Mouse (Mus musculus) testis, adult 2 months (tissue): Measurements from ENCODE around the gene Anapc13.

Source experiments
- CTCF ChIP-seq: fragments of 200-500 bp; IDR thresholded peaks from 2 replicates; pipeline ENCODE4 v1.5.1; 2012; ENCODE audit warnings: low read depth, mild to moderate bottlenecking, inconsistent platforms, low read length, moderate library complexity; ENCODE audit not compliant: control insufficient read depth, insufficient read depth, insufficient replicate concordance
- POLR2A ChIP-seq: fragments of 200-500 bp; IDR thresholded peaks from 2 replicates; pipeline ENCODE4 v1.6.1; 2012; ENCODE audit warnings: low read depth, mild to moderate bottlenecking, inconsistent platforms, low read length, moderate library complexity; ENCODE audit not compliant: control insufficient read depth

DNA sequence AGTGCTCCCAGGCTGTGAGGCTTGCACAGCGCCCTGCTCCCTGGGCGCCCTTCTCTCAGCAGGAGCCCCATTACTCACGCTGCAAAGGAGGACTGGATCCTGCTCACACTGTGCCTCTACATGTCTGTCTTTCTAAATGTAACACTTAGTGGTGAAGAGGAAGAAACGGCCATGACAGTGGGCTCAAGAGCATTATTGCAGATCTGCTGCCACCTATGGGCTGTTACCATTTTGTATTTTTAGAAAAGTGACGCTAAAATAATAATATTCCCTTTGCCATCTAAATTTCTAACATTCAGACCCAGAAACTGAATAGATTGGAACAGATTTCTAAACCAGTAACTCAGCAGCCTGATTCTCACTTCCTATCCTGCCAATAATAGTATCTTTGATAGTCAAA lies 18.6 kb upstream of the Anapc13 start:
- TF ChIP-seq CTCF (no peak), POLR2A (no peak)
